Mouse (Mus musculus) 3134 (cell line): Measurements from ENCODE around the gene Capn7.

ENCODE experiments used
- DNase-seq: peaks from one replicate; pipeline ENCODE4 v3.0.0-alpha.2; 2011; ENCODE audit warnings: low spot score; ENCODE audit not compliant: insufficient read length; ENCODE audit errors: extremely low read depth

The Capn7 gene

GRCm38 (mm10) chr14:31364589-31364988 lies 28.2 kb downstream of the Capn7 start:
- DNase-seq: no peak

- no peak for DNase-seq
These were observed 28.9 kb downstream of the Capn7 start for GRCm38 (mm10) chr14:31365350-31365749.

DNA sequence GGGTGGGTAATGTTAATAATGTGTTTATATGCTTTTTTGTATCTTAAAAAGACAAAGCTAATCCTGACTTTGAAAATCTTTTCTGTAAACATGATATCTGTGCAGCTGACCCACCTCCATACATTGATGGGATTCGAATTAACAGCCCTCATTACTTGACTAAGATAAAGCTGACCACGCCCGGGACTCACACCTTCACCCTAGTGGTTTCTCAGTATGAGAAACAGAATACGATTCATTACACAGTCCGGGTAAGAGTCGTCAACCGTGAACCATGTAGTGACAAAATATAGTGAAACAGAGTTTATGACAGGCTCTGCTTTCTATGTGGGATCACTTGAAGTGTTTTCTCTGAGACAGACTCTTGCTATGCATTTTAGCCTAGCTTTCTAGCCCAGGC lies 31.5 kb downstream of the Capn7 start:
- DNase-seq: no peak

DNA sequence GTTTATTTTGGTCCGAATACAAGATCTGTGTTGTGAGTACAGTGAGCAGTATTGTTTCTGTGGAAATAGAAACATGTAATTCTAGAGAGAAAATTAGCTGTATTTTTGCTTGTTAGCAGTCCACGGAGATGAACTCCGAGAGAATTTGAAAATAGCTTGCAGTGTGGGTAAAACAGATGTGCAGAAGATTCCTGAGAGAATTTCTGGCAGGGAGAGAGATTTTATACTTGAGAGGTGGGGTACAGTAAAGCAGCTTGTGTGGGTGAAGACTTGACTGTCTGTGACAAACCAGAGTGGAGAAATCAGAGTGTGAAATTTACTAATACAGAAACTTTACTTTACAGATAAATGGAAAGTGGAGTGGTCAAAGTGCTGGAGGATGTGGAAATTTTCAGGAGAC lies 32.9 kb downstream of the Capn7 start:
- no peak for DNase-seq

DNA sequence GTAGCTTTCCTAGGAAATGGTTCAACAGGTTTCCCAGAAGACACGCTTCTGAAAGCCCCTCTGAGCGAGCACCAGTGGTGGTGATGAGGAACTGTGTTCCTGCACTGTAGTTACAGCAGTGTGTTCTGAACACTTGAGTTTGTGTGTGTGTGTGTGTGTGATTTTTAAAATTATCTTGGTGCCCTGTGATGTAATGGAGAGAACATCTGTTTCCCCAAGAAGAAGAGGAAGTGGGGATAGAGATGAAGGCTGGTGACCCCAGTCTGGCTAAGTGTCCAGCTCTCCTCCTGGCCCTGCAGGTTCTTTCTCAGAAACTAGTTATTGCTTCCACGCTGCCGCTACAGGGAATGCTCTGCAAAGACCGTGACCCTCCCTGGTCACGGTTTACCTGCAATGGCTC lies 38.0 kb downstream of the Capn7 start:
- DNase-seq: no peak

DNA sequence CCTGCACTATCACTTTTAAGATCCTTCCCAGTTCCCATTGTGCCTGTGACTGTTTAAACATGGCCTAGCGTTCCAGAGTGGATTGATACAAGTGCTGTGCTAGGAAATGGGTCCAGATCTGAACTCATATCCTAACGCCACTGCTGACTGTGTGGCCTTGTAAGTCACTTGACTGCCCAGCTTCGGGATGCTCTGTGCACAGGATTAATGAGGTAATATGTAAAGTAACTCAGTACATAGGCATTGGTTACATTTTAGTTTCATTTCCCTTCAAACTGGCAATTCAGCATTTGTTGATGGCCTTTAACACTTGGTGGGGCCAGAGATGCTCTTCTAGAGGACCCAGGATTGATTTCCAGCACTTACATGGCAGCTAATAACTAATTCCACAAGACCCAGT lies 39.9 kb downstream of the Capn7 start:
- no peak for DNase-seq

DNA sequence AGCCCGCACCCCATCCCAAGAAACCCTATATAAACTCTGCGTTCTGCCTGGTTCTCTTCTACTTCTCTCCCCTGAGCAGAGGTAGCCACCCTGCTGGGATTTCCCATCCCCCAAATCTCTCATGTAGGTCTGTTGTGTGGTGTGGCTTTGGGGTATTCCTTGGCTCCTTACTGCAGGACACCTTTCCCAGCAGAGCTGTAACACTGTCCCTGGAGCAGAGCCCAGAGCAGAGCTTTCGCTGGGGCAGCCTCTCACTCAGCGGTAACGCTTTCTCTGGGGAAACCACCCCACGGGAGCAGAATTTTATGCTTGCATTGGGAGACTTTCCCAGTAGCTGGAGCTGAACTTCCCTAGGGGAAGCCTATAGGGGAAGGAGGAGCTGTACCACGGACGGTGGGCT lies 45.8 kb downstream of the Capn7 start:
- DNase-seq: no peak

- DNase-seq: no peak
These were observed 47.1 kb downstream of the Capn7 start for GRCm38 (mm10) chr14:31383470-31384050.

GRCm38 (mm10) chr14:31384366-31385323 lies 48.2 kb downstream of the Capn7 start:
- DNase-seq: peak; percentile 71

GRCm38 (mm10) chr14:31385406-31385805 lies 49.0 kb downstream of the Capn7 start:
- no peak for DNase-seq

GRCm38 (mm10) chr14:31385977-31386697 lies 49.7 kb downstream of the Capn7 start:
- peak; percentile 71 for DNase-seq

GRCm38 (mm10) chr14:31387301-31387981 lies 51.0 kb downstream of the Capn7 start:
- no peak for DNase-seq

DNA sequence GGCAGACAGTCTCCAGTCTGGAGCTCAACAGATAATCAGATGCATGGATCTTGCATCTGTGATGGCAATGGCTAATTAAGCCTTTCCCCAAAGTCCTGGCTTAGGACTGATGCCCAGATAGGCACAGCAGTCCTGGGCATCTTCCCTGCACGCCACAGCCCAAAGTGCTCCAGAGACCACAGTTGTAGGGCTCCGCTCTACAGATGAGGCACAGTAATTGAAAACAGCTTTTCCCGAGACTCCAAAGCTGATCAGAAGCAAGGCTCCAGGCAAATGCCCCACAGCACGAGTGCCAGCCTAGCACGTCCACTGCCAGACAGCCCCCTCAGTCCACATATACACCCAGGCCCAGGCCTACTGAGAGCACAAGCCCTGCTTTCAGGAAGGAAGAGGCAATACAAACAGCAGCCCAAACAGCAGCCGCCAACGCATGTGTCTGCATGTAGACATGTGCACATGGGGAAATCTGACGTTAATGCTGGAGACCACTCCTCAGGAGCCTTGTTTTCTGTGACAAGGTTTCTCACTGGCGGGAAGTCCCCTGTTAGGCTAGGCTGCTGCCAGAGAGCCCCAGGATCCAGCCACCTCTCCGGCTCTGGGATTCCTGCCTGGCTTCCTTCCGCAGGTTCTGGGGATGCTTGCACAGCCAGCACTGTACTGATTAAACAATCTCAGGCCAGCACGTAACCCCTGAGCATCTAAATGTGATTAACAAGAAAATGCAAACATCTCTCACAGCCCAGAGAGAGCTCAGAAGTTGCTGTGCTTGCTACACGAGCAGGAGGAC lies 51.8 kb downstream of the Capn7 start:
- no peak for DNase-seq

GRCm38 (mm10) chr14:31389421-31390147 lies 53.1 kb downstream of the Capn7 start:
- no peak for DNase-seq

DNA sequence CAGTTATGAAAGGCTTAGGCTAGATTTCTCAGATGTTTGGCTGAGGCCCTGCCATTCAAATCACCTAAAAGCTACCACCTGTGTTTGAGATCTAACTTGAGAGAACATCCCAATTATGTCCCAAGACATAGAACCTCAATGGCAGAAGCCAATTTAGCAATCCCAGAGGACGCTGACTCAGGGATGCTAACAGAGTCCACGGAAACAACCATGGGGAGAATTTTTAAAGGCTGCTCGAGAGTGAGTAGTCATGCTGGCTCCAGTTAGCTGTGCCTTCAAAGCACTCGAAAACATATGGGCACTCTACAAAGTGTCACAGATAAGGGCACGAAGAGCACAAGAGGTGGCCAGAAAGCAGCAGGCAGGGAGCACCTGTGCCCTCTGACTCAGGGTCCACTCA lies 55.9 kb downstream of the Capn7 start:
- no peak for DNase-seq

GRCm38 (mm10) chr14:31392873-31393545 lies 56.6 kb downstream of the Capn7 start:
- DNase-seq: no peak

- DNase-seq: no peak
These were observed 57.1 kb downstream of the Capn7 start for GRCm38 (mm10) chr14:31393546-31393890.

- DNase-seq: no peak
These were observed 57.6 kb downstream of the Capn7 start for GRCm38 (mm10) chr14:31393936-31394630.
